Mouse (Mus musculus): Measurements from ENCODE around the gene Nabp1.

DNA sequence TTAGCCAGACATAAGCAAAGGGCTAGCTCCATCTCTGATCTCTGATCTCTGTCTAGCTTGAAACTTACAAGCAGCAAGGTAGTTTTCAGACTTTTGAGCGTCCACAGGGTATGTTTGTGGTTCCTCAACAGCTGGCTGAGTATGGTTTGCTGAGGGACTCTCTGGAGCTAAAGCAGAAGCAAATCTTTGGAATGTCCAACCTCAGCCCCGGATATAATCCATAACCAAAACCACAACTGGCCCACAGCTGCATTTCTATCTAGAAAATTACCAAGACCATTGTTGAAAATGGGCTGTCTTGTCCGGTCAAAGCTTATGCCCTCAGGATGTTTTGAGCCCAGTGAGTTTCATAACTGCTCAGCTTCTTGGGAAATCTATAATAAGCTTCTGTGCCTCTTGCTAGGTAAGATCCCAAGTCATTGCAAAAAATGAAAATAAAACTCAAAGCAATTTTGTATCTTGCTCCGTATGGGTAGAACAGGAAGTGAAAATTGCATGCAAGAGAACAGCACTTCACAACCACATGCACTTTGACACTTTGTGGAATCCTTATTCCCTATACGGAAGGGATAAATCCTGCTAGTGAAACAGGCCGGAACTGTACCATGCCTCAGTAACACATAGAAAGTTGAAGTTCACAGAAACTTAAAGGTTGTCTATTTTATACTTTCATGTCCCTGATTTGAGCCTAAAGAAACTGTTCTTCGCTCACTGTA lies 15.5 kb upstream of the Nabp1 start:
- no peak for TF ChIP-seq CTCF (conservative IDR thresholded peaks at IDR 0.05; ENCODE audit: insufficient read depth, insufficient read length, low read depth, low read length)
- no peak for TF ChIP-seq POLR2A (IDR thresholded peaks at IDR 0.05; ENCODE audit: low read depth, low read length)

Measured in kidney, adult 2 months (tissue).